Mouse (Mus musculus): Measurements from ENCODE around the gene Pik3r6. TPM values are rescaled to one million over a fixed set of nuclear protein-coding genes. Genes with fewer than 3 reads are reported as not detected.

The Pik3r6 gene
- polyA plus RNA-seq, 1 experiment from 2014 or later: 11.0 TPM

DNA sequence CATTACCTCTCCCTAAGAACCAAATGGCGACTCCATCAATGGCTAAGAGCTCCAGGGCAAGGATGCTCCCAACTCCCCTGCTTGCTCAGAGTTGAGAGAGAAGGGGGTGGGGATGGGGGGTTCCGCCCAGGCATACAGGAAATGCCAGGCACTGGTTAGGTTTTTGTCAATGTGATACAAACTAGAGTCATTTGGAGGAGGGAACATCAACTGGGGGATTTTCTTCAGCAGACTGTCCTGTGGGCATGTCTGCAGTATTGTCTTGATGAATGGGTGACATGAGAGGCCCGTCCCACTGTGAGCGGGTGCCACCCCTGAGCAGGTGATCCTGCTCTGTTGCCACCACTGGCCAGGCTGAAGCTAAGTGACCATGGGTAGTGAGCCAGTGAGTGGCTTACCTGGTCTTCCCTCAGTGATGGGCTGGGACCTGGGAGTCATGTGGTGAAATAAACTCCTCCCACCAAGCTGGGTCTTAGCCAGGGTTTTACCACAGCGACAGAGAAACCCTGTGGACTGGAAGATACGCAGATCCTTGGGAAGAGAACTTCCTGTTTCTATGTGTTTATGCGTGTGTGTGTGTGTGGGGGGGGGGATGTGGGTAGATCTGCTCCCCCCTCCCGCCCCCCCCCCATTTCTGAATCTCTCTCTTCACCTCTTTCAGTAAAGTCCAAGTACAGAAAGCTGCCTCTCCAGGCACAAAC lies 3.7 kb upstream of the Pik3r6 start:
- Histone ChIP-seq H3K27ac (no peak overlapping the region), H3K79me2 (ENCODE audit: inconsistent target) (peaks cover 13% of the 10 kb centered on the region), H3K36me3 (ENCODE audit: inconsistent target) (peaks cover 22% of the 10 kb centered on the region), H3K4me3 (ENCODE audit: inconsistent target) (no peak overlapping the region)
- WGBS (ENCODE audit: missing documents): 40% methylated on average over 6 of the region's 8 CpGs

DNA sequence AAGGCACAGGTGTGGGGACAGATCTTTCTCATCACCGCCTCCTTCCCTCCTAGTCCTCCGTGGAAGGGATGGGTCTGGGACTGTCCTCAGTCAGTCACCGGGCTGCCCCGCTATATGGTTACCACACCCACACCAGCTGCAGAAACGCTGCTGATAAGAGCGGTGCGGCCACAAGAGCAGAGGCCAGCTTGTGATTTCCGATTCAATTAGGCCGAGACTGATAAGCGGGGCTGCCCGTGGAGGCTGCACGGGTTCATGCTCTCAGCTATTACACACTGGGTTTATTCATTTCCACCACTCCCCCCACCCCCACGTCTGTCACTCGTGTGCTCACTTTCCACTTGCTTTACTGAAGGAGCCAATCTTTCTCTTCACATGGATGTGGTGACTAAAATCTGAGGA lies 1.9 kb upstream of the Pik3r6 start:
- 66% methylated on average over 14 of the region's 14 CpGs for WGBS (ENCODE audit: missing documents)
- no peak overlapping the region for H3K4me3 ChIP-seq (ENCODE audit: inconsistent target)
- H3K79me2 ChIP-seq (ENCODE audit: inconsistent target): peaks cover 31% of the 10 kb centered on the region
- no peak overlapping the region for H3K27ac ChIP-seq
- peaks cover 5% of the 10 kb centered on the region for H3K36me3 ChIP-seq (ENCODE audit: inconsistent target)

DNA sequence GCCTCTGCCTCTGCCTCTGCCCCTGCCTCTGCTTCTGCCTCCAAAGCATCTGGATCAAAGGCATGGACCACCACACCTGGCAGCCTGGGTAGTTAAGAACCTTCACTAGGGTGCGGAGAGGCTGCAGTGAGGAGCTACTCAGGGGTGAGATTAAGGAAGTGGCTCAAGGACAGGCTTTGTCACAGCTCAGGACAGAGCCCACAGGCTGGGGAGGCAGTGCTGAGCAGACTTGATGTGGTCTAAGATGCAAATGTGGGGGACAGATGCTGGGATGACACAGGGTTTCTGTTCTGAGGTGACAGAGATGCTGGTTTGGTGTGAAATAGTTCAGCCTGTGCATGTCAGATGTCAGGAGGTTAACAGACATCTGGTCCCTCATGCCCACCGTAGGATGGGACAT lies 411 bp upstream of the Pik3r6 start:
- Histone ChIP-seq H3K79me2 (ENCODE audit: inconsistent target) (peaks cover 45% of the 10 kb centered on the region), H3K4me3 (ENCODE audit: inconsistent target) (no peak overlapping the region), H3K27ac (peak overlapping the region; percentile 78), H3K36me3 (ENCODE audit: inconsistent target) (no peaks in the 10 kb centered on the region; the same call in 1 of the 2 replicates)
- WGBS (ENCODE audit: missing documents): 34% methylated on average over 2 of the region's 2 CpGs

DNA sequence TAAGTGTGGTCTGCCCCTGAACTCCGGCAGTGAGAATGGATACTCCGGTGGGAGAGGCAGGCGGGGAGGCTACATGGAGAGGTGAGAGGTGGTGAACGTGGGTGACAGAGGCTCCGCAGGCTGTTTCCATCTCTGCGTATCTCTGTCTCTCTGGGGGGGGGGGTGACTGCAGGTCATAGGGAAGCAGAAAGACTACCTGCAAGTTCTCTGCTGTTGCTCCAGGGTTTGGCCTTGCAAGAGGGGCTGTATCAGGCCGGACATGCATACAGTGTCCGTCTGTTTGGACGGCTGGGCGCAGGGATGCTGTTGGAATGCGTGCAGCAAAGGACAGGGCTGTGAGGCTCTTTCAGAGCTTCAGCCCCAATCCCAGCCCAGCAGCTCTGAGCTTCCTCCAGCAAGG lies 2.1 kb downstream of the Pik3r6 start:
- Histone ChIP-seq H3K36me3 (ENCODE audit: inconsistent target) (no peaks in the 10 kb centered on the region; the same call in 1 of the 2 replicates), H3K79me2 (ENCODE audit: inconsistent target) (peaks cover 70% of the 10 kb centered on the region), H3K4me3 (ENCODE audit: inconsistent target) (no peak overlapping the region), H3K27ac (no peak overlapping the region)
- 97% methylated on average over 10 of the region's 11 CpGs for WGBS (ENCODE audit: missing documents)

DNA sequence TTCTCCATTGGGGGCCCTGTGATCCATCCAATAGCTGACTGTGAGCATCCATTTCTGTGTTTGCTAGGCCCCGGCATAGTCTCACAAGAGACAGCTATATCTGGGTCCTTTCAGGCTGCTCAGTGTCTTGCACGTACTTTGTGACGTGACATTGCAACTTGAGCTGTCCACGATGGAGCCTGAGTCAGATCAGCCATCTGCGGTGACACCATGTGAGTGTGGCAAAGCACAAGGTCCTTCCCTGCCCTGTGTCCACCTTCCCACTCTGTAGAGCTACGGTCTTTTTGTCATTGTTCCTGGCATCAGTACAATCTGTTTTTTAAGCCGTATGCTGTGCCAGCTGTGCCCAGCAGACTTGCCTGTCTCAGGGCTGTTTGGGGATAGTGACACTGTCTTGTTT lies 4.4 kb downstream of the Pik3r6 start:
- WGBS (ENCODE audit: missing documents): 92% methylated on average over 7 of the region's 7 CpGs
- Histone ChIP-seq H3K79me2 (ENCODE audit: inconsistent target) (peaks cover 94% of the 10 kb centered on the region), H3K4me3 (ENCODE audit: inconsistent target) (no peak overlapping the region), H3K27ac (no peak overlapping the region), H3K36me3 (ENCODE audit: inconsistent target) (no peaks in the 10 kb centered on the region; the same call in 1 of the 2 replicates)

DNA sequence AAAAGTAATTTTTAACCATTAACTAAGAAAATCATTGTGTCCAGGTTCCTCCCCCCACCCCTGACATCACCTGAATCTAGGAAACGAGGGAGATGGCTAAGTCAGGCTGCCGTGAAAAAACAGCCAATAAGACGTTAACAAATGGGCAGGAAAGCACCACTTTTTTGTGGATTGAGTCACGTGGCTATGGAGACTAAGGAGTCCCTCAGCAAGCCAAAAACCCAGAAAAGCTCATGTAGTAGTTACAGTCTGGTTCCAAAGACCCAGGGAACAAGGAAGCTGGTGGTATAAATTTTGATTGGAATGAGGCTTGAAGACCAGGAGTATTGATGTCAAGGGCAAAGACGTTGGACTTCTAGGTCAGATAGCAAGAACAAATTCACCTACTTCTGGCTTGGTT lies 5.8 kb downstream of the Pik3r6 start:
- 89% methylated on average over 5 of the region's 5 CpGs for WGBS (ENCODE audit: missing documents)
- no peaks in the 10 kb centered on the region; the same call in 1 of the 2 replicates for H3K36me3 ChIP-seq (ENCODE audit: inconsistent target)
- peaks cover 95% of the 10 kb centered on the region for H3K79me2 ChIP-seq (ENCODE audit: inconsistent target)
- no peak overlapping the region for H3K27ac ChIP-seq
- no peak overlapping the region for H3K4me3 ChIP-seq (ENCODE audit: inconsistent target)

DNA sequence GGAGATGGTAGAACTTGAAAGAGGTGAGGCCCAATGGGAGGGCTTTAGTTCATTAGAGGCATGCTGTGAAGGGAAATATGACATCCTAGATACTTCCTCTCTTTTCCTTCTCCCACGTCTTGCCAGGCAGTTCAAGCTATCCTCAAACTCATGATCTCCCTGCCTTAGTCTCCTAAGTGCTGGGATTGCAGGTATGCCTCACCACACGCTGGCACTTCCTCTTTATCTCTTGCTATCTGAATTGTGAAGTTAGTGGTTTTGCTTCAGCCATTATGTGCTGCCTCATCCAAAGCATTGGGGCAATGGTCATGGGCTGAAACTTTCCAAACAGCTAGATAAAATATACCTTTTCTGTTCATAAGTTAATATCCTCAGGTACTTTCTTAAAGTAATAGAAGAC lies 6.4 kb downstream of the Pik3r6 start:
- H3K36me3 ChIP-seq (ENCODE audit: inconsistent target): no peaks in the 10 kb centered on the region; the same call in 1 of the 2 replicates
- H3K79me2 ChIP-seq (ENCODE audit: inconsistent target): peaks cover 89% of the 10 kb centered on the region
- no peak overlapping the region for H3K4me3 ChIP-seq (ENCODE audit: inconsistent target)
- 4% methylated on average over 2 of the region's 2 CpGs for WGBS (ENCODE audit: missing documents)
- no peak overlapping the region for H3K27ac ChIP-seq

DNA sequence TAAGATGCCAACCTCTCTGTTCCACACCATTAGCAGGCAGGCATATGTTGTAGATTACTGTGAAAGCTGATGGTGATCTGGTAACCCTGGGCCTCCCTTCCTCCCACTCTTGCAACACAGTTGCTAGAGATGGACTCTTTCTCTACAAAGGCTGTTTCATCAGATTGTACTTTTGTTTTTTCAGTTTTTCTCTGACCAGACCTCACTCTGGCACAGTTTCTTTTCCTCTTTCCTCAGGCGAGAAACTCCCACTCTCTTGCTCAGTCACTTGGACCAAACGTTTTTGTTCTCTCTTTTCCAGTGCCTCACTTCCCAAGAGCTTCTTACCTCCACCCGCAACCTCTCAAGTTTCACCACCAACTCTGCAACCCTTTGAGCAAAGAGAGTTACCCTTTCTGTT lies 11.2 kb downstream of the Pik3r6 start:
- no peak overlapping the region for H3K4me3 ChIP-seq (ENCODE audit: inconsistent target)
- H3K79me2 ChIP-seq (ENCODE audit: inconsistent target): peaks cover 84% of the 10 kb centered on the region
- peak overlapping the region; percentile 27 for H3K27ac ChIP-seq
- WGBS (ENCODE audit: missing documents): 10% methylated on average over 3 of the region's 3 CpGs
- no peaks in the 10 kb centered on the region for H3K36me3 ChIP-seq (ENCODE audit: inconsistent target)

DNA sequence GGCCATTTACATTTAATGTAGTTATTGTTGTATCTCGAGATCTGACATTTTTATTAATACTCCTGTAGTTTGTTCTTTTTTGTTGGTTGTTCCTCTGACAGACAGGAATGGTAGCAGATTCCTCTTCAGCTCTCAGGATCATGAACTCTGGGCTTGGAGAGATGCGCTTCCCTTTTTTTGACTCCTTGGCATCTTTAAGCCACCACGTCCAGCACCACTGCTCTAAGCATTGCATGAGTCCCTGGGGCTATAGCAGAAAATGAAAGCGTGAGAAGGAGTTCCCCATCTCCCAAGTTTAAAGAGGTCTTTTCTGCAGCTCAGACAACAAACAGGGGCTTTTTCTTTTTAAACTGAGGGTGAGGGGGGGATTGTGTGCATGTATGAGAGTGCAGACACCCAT lies 16.5 kb downstream of the Pik3r6 start:
- Histone ChIP-seq H3K79me2 (ENCODE audit: inconsistent target) (peaks cover 65% of the 10 kb centered on the region), H3K4me3 (ENCODE audit: inconsistent target) (no peak overlapping the region), H3K27ac (peak overlapping the region; percentile 63), H3K36me3 (ENCODE audit: inconsistent target) (peaks cover 5% of the 10 kb centered on the region; the same call in 1 of the 2 replicates)
- WGBS (ENCODE audit: missing documents): 31% methylated on average over 4 of the region's 4 CpGs

DNA sequence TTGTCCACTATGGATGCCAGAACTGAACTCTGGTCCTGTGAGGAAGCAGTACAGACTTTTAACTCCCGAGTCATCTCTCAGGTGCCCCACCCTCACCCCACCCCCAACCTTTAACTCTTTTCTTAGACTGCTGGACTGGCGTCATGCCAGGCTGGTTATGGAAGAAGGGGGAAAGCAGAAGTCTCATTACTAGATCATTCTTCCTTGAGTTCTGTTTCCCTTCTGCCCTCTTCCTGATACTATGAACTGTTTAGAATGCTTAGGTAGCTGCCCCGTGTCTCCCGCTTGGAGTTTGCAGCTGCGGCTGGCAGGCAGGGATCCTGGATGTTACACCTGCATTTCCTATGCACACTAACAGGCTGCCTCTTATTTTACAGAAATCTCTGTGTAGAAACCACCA lies 17.0 kb downstream of the Pik3r6 start:
- Histone ChIP-seq H3K79me2 (ENCODE audit: inconsistent target) (peaks cover 62% of the 10 kb centered on the region), H3K36me3 (ENCODE audit: inconsistent target) (peaks cover 5% of the 10 kb centered on the region; the same call in 1 of the 2 replicates), H3K4me3 (ENCODE audit: inconsistent target) (no peak overlapping the region), H3K27ac (peak overlapping the region; percentile 63)
- 6% methylated on average over 5 of the region's 5 CpGs for whole genome bisulfite sequencing (ENCODE audit: missing documents)

DNA sequence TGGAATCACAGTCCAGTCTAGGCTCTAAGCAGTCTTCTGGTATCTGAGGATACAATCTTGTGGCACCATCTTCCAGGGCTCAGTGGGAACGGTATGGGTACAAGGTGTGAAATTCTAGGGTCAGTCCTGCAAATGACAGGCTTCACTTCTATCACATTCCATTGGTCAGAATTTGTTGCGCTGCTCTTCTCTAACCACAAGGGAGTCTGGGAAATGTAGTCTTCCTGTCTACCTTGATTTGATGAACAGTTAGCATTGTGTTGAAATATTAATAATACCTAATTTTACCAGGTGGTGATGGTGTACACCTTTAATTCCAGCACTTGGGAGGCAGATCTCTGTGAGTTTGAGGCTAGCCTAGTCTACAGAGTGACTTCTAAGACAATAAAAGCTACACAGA lies 17.6 kb downstream of the Pik3r6 start:
- peak overlapping the region; percentile 63 for H3K27ac ChIP-seq
- peaks cover 9% of the 10 kb centered on the region; the same call in 1 of the 2 replicates for H3K36me3 ChIP-seq (ENCODE audit: inconsistent target)
- 94% methylated on average over 2 of the region's 2 CpGs for WGBS (ENCODE audit: missing documents)
- H3K4me3 ChIP-seq (ENCODE audit: inconsistent target): no peak overlapping the region
- H3K79me2 ChIP-seq (ENCODE audit: inconsistent target): peaks cover 56% of the 10 kb centered on the region; the same call in 1 of the 2 replicates

DNA sequence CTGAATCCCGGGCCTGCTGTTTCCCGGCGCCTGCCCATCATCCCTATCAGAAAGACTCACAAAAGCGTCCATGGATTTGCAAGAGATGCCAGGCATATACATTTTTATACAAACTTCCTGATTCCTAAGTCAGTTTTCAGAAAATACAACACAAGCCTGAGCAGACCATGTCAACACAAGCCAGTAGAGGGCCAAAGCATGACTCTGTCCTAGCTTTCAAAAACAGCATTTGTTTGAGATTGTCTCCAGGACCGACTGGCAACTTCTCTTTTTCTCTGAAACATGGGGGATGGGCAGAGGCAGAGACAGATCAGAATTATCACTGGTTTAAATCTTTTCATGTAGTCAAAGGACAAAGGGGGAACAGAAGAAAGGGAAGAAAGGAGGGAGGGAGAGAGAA lies 18.5 kb downstream of the Pik3r6 start:
- H3K4me3 ChIP-seq (ENCODE audit: inconsistent target): no peak overlapping the region
- H3K79me2 ChIP-seq (ENCODE audit: inconsistent target): peaks cover 47% of the 10 kb centered on the region; the same call in 1 of the 2 replicates
- peak overlapping the region; percentile 43 for H3K27ac ChIP-seq
- 63% methylated on average over 5 of the region's 5 CpGs for WGBS (ENCODE audit: missing documents)
- peaks cover 18% of the 10 kb centered on the region for H3K36me3 ChIP-seq (ENCODE audit: inconsistent target)

DNA sequence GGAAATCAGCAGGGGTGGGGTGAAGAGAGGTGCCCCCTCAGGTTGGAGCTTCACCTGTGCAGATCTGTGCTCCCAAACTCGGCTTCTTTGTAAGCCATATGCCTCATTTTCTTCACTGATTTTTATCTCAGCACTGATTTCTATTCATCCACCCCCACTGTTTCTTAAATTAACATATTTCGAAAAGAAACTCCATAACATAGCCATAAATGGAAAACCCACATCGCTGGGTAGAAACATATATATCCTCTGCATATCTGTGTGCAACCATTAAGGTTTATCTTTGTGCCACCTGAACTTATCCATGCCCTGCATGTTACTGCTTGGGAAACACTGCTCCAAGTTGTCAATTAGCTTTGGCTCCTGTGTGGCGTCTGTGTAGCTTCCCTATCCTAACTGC lies 23.6 kb downstream of the Pik3r6 start:
- Histone ChIP-seq H3K79me2 (ENCODE audit: inconsistent target) (peaks cover 24% of the 10 kb centered on the region; the same call in 1 of the 2 replicates), H3K36me3 (ENCODE audit: inconsistent target) (peaks cover 68% of the 10 kb centered on the region), H3K27ac (no peak overlapping the region), H3K4me3 (ENCODE audit: inconsistent target) (no peak overlapping the region)
- 98% methylated on average over 4 of the region's 4 CpGs for WGBS (ENCODE audit: missing documents)

DNA sequence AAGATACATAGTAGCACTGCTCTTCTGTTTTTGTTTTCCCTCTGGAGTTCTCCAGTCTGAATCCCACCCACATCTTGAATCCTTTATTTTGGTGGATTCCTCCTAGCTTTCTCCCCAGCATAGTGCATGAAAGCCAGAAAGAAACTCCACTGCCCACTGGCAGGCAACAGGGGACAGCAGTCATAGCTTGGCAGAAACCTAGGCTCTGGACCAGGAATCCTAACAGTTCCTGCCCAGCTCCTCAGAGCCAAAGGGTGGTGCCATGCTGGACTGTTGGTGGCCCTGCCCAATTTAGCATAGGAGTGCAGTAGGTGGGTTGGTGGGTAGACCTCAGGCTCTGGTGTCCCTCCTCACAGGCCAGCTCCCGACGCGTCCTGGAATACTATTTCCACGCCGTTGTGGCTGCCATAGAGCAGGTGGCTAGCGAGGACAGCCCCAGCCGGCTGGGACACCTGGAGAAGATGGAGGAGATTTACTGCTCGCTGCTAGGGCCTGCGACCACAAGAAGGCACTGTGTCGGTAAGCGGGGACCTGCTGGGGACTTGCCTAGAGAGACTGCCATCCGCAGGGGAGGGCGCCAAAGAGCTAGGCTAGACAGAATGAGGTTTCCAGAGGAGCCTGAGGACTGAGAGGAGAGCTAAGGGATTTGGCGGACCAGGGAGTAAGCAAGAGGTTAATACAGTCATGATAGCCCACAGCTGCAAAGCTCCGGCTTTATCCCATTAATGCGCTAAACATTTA lies 28.4 kb downstream of the Pik3r6 start:
- no peaks in the 10 kb centered on the region for H3K79me2 ChIP-seq (ENCODE audit: inconsistent target)
- H3K36me3 ChIP-seq (ENCODE audit: inconsistent target): peaks cover 95% of the 10 kb centered on the region
- 65% methylated on average over 16 of the region's 16 CpGs for WGBS (ENCODE audit: missing documents)
- H3K27ac ChIP-seq: no peak overlapping the region
- H3K4me3 ChIP-seq (ENCODE audit: inconsistent target): no peak overlapping the region

DNA sequence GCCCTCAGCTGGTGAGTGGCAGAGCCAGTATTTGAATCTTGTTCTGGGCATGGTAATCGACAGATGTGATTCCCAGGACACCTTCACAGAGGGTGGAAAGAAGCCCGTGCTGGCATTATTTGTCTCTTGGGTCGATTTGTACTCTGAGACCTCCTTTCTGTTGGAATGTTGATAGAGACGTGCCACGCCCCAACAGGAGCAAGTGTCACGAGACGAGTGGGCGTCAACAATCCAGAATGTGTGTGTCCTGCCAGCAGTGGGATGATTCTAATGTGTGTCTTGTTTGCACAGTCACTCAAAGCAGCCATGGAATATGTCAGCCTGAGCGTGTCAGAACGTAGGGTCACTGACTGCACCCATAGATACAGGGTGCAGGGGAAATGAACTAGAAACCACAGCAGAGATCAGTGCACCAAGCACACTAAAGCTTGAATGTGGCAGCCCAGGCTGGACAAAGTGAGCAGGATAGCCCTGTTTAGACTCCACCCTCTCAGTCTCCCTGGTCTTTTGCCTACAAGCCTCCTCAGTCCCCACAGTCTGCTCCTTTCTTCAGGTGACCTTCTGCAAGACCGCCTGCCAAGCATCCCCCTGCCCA lies 29.2 kb downstream of the Pik3r6 start:
- Histone ChIP-seq H3K36me3 (ENCODE audit: inconsistent target) (peaks cover 92% of the 10 kb centered on the region), H3K27ac (no peak overlapping the region), H3K79me2 (ENCODE audit: inconsistent target) (no peaks in the 10 kb centered on the region), H3K4me3 (ENCODE audit: inconsistent target) (no peak overlapping the region)
- WGBS (ENCODE audit: missing documents): 94% methylated on average over 11 of the region's 11 CpGs

Data from macrophage (primary cell).